Mouse (Mus musculus) thymus, postnatal 4 days (tissue): ENCODE results near the gene Pdcd1lg2.

Experiments used
- DNase-seq: peaks from one replicate; pipeline ENCODE4 v3.0.0; 2021

Pdcd1lg2 gene

DNA sequence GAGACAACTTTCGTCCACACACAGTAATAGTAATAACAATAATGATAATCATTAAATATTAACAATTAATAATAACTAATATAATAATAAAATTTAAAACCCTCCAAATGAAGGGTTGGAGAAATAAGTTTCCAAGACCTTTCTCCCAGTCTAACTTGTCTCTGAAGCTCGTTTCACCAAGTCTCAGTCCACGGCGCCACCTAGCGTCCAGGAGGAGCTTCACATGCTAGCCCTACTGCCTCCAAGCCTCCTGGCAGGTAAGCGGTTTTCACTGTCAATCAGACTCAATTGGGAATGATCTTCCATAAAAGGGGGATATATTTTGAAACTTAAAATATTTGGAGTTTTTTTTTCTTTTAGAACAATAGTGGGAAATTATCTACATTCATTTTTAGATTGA is 90.8 kb downstream of the Pdcd1lg2 start:
- peak; percentile 92 for DNase-seq

DNA sequence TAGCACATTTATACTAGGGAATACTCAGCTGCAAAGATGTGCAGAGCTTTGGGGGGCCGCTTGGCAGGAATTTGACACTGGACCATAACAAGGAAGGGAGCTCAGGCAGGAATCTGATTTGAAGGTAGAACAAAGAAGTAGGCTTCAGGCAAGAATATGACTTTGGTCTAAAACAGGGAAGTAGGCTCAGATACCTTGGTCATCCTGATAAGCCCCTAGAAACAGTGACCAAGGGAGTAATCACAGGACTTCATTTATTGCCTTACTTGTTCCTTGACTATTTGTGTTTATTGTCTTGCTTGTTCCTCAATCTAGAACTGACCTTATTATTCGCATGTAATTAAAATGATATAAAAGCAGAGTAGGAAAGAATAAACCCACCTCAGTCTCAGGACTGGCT is 93.4 kb downstream of the Pdcd1lg2 start:
- DNase-seq = no peak

DNA sequence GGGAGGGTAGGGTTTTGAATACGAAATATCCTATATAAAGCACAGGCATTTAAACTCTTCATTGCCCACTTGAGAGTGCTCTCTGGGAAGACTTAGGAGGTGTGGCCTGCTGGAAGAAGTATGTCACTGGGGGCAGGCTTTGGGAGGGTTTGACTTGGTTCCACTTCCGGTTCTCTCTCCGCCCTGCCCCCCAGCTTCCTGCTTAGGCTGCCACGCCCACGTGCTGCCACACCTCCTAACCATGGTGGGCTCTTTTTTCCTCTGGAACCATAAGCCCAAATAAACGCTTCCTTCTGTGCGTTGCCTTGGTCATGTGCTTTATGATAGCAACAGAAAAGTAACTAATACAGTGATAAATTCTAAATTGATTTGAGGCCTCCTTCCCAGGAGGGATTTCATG is 94.9 kb downstream of the Pdcd1lg2 start:
- DNase-seq = peak; percentile 47

DNA sequence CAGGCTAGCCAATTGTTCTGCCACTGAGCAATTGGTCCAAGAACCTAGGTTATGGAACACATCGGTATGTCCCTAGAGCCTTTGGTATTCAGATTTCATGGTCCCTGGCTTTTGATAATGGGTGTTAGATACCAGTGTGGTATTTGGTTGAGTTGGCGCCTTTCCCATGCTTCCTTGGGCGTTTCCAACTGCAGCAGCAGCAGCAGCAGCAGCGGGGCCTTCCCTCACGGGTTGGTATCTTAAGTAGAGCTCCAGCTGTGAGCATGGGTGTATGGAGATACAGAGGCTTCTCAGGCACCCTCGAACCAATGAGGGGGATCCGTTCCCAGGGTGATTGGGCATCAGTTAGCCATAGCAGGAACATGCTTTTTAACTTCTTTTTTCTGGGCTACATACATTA is 97.5 kb downstream of the Pdcd1lg2 start:
- DNase-seq = no peak

DNA sequence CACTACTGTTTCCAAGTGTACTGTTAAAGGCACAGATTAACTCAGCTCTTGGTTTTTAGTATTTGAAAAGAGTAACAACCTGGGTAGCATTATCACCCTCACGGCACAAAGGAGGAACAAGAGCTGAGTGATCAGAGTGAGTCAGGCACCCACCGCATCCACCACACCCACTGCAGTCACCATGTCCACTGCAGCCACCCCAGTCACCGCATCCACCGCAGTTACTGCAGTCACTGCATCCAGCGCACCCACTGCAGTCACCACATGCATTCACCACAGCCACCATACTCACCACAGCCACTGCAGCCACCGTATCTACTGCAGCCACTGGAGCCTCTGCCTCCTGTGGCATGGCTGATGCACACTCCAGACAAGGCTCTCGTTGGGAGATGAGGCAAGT is 99.1 kb downstream of the Pdcd1lg2 start:
- no peak for DNase-seq

DNA sequence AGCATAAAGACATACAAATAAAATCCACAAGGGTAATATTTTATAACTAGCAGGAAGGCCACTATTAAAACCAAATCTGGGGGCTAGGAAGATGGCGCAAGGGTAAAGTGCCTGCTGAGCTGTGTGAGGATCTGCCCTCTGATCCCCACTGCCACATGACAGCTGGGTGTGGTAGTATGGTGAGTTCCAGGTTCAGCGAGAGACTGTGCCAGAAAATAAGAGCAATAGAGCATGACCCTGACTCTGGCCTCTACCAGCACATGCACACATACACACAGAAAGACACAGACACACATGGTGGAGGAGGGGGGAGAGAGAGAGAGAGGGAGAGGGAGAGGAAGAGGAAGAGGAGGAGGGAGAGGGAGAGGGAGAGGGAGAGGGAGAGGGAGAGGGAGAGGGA is 101.1 kb downstream of the Pdcd1lg2 start:
- DNase-seq = no peak

DNA sequence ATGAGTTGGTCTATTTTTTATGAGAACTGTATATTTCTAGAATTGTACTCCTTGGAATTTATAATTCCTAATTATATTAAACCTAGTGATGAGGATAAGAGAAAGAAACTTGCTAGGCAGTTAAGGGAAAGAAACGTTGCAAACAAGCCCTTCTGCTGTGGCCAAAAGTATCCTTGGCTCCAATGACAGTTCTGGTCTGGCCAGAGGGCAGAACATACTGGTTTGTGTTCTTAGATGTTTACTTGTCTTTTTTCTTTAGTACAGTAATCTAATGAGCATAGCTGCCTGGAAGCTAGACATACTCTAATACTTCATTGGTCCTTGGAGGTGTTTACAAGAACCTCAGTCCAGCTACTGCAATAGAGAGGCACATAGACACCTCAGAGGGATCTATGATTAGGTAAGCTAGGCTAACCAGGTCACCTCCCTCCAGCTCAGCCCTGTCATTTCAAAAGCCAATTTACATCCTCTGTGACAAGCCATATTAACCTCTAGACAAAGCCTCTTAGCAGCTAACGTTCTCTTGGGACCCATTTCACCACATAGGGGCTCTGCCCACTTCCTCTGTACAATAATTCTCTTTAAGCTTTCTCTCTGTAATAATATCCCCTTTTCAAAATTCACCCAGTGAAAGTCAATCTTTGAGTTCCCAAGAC is 102.5 kb downstream of the Pdcd1lg2 start:
- no peak for DNase-seq

DNA sequence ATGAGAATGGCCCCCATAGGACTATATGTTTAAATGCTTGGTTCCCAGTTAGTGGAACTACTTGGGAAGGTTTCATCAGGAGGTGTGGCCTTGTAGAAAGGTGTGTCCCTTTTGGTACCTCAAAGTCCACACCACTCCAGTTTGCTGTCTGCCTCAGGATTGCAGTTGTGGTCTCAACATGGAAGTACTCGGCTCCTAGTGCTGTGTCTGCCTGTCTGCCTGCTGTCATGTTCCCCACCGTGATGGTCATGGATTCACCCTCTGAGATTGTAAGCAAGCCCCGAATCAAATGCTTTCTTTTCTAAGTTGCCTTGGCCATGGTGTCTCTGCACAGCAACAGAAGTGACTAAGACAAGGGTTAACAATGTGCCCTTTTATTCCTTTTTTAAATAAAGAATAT is 103.4 kb downstream of the Pdcd1lg2 start:
- no peak for DNase-seq

DNA sequence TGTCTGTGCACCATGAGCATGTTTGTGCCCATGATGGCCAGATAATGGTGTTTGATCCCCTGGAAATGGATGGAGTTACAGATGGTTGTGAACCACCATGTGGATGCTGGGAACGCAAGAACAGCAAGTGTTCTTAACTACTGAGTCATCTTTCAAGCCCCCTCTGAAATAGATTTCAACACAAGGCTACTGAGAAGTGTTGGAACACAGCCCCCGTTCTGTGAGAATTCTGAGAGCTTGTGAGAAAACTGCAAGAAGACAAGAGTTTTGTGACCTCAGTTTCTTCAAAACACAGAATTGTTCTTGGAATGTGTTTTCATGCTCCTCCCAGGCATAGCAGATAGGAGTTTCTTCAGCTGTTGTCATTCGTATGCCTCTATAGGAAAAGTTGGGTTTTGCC is 104.7 kb downstream of the Pdcd1lg2 start:
- no peak for DNase-seq

DNA sequence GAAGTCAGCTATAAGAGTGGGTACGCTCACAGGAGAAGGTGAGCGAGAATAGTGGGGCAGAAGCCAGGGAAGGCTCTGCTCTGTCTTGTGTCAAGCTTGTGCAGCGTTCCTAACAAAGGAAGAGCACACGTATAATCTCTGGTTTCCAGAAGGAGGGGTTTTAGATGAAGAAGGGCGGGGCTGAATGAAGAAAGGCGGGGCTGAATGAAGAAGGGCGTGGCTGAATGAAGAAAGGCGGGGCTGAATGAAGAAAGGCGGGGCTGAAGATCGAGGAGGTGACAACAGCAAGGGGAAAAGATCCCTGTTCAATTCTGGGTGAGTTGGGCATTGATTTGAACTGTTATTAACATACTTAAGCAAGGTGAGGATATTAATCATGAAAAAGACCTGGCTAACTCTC is 105.3 kb downstream of the Pdcd1lg2 start:
- no peak for DNase-seq

DNA sequence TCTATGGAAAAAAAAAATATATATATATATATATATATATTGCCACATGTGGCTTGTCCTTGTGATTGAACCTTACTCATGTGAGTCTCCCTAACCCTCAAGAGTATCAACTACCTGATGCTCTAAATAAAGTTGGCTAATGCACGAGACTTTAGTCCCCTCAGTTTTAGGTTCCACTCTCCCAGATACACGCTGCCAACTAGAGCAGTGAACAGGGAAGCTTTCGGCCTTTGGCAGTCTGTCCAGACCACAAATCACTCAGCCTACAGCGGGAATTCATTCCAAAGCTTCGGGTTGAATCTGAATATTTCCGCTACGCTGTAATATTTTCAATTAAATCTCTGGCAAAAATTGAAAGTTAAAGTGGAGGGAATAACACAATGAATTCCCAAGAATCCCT is 107.7 kb downstream of the Pdcd1lg2 start:
- no peak for DNase-seq

DNA sequence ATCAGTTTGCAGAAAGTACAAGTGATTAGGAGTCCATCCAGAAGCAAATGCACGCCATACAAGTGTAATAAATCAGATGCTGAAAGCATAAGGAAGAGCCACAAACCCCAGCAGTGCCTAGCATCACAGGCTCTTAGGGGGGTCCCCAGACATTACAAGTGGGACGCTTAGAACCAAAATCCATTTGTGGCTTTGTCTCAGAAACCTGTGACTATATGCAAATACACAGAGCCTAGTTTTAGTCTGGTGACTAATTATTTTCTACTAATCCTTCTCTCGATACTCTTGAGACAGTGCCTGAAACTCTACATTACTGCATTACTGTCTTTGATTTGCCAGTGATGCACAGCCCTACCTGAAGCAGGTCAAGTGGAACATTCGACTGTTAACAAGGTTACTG is 108.2 kb downstream of the Pdcd1lg2 start:
- DNase-seq = no peak
